In the genomic region with DNA sequence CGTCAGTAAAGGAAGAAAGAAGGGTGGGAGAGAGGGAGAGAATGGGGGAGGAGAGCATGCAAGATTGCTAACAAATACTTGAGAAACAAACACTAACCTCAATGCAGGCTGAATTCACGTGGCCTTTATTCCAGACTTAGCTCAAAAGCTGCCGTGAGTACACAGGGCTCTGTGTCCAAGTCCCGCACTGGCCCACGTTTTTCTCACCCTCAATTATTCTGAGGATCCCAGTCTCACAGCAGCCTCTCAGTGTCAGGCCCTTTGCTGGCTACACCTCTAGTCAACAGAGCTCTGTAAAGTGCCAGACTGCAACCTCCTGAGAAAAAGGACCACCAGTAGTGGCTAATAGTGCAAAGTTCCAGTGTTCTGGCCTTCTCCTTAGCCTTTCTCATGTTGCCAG, we compare ENCODE assay signal across 30 mouse cellular contexts.
DNase-seq lines count a peak whose midpoint lies in the region; ATAC-seq and TF ChIP-seq lines count a peak whose summit lies in the region.
"Had no signal": no experiment of that assay in that cellular context is flagged by ENCODE, and none has a peak within 500 bp of the region (broad histone marks: within the 10 kb centered on the region; RNA-seq: fewer than 3 reads in every experiment).

No protein-coding gene starts in this region.

- no peak for TF ChIP-seq CTCF in left cerebral cortex, adult 2 months (IDR thresholded peaks at IDR 0.05)
- no peak for TF ChIP-seq CTCF in brain, embryonic 14.5 days (IDR thresholded peaks at IDR 0.05; ENCODE audit: borderline replicate concordance, extremely low read depth, insufficient read depth, insufficient read length)
- no peak for TF ChIP-seq CTCF in intestine, postnatal 0 days (IDR thresholded peaks at IDR 0.05; ENCODE audit: low read depth)

- peaks cover 13% of the 10 kb centered on the region for H3K4me1 ChIP-seq in forebrain, embryonic 16.5 days (replicated peaks; ENCODE audit: control insufficient read depth, insufficient read depth, low read length)
- H3K4me1 ChIP-seq in forebrain, embryonic 10.5 days, result peaks cover 11% of the 10 kb centered on the region; the same call in 1 of the 2 replicates
- no peaks in the 10 kb centered on the region for H3K4me1 ChIP-seq in intestine, postnatal 0 days (replicated peaks; ENCODE audit: control insufficient read depth, insufficient read depth, low read length)
- H3K4me1 ChIP-seq: heart, embryonic 15.5 days; intestine, embryonic 15.5 days had no signal

- WGBS in forebrain, embryonic 16.5 days, result 29% methylated on average over 5 of the region's 5 CpGs
- WGBS in forebrain, embryonic 10.5 days, result 74% methylated on average over 5 of the region's 5 CpGs
- WGBS in intestine, postnatal 0 days, result 84% methylated on average over 5 of the region's 5 CpGs

- DNase-seq in forebrain, embryonic 10.5 days (ENCODE audit: extremely low spot score, low spot score), result no peak
- DNase-seq in left cerebral cortex, adult 2 months (ENCODE audit: extremely low spot score in 1 of 2, low spot score in 2 of 2), result no peak
- no peak for DNase-seq in left cerebral cortex, adult 9 months (ENCODE audit: low spot score in 2 of 2)
- DNase-seq in brain, embryonic 14.5 days (ENCODE audit: low read depth), result peak; percentile 40
- DNase-seq in cerebellum, postnatal 14 days, result no peak
- DNase-seq: adrenal gland, postnatal 10 days; adrenal gland, postnatal 36 days; B cell, adult 2 months; cerebellum, adult 11-12 months; cerebellum, adult 8-10 months; cerebellum, postnatal 10 days; gastrocnemius, adult 2 months; gastrocnemius, postnatal 14 days; heart, adult 18-20 months; heart, postnatal 10 days; heart, postnatal 36 days had no signal

- ATAC-seq in forebrain, embryonic 16.5 days, result peak; percentile 49
- no peak for ATAC-seq in intestine, postnatal 0 days
- ATAC-seq: hindbrain, embryonic 16.5 days; intestine, embryonic 15.5 days; Patski had no signal

- H3K4me2 ChIP-seq in forebrain, embryonic 16.5 days (ENCODE audit: low read length), result no peak overlapping the region
- no peak overlapping the region for H3K4me2 ChIP-seq in intestine, postnatal 0 days (replicated peaks; ENCODE audit: low read depth)
- H3K4me2 ChIP-seq: embryonic facial prominence, embryonic 12.5 days; embryonic facial prominence, embryonic 15.5 days; forebrain, embryonic 12.5 days; heart, embryonic 12.5 days; heart, embryonic 15.5 days; hindbrain, embryonic 13.5 days; intestine, embryonic 15.5 days had no signal

- intact Hi-C loops in left cerebral cortex, adult 2 months (cut with DNase I), result loop anchor here (5.0 kb wide), 1 partner anchor 102 kb away; no protein-coding TSS in a partner anchor

- H3K4me3 ChIP-seq in forebrain, embryonic 16.5 days (replicated peaks; ENCODE audit: low read length), result no peak overlapping the region
- no peak overlapping the region for H3K4me3 ChIP-seq in forebrain, embryonic 10.5 days
- no peak overlapping the region for H3K4me3 ChIP-seq in left cerebral cortex, adult 2 months
- no peak overlapping the region for H3K4me3 ChIP-seq in intestine, postnatal 0 days (ENCODE audit: low read depth, low read length)
- H3K4me3 ChIP-seq: embryonic facial prominence, embryonic 12.5 days; embryonic facial prominence, embryonic 15.5 days; forebrain, embryonic 12.5 days; gastrocnemius, adult 2 months; heart, embryonic 12.5 days; heart, embryonic 15.5 days; hindbrain, embryonic 10.5 days; hindbrain, embryonic 13.5 days; intestine, embryonic 15.5 days had no signal

- no peak for TF ChIP-seq POLR2A in brain, embryonic 14.5 days (IDR thresholded peaks at IDR 0.05; ENCODE audit: borderline replicate concordance, extremely low read depth, insufficient read depth, insufficient read length, poor library complexity, severe bottlenecking)

- no peaks in the 10 kb centered on the region for H3K9me3 ChIP-seq in forebrain, embryonic 16.5 days (ENCODE audit: control insufficient read depth, low read length)
- H3K9me3 ChIP-seq in forebrain, embryonic 10.5 days, result no peaks in the 10 kb centered on the region
- H3K9me3 ChIP-seq in intestine, postnatal 0 days (ENCODE audit: control insufficient read depth), result no peaks in the 10 kb centered on the region
- H3K9me3 ChIP-seq: embryonic facial prominence, embryonic 12.5 days; embryonic facial prominence, embryonic 15.5 days; forebrain, embryonic 12.5 days; G1E; heart, embryonic 12.5 days; heart, embryonic 15.5 days; hindbrain, embryonic 10.5 days; hindbrain, embryonic 13.5 days; intestine, embryonic 15.5 days had no signal

- no peak overlapping the region for H3K9ac ChIP-seq in forebrain, embryonic 16.5 days (replicated peaks; ENCODE audit: low read depth, low read length)
- H3K9ac ChIP-seq in intestine, postnatal 0 days (ENCODE audit: low read depth, low read length), result no peak overlapping the region
- H3K9ac ChIP-seq: embryonic facial prominence, embryonic 12.5 days; embryonic facial prominence, embryonic 15.5 days; forebrain, embryonic 12.5 days; heart, embryonic 12.5 days; heart, embryonic 15.5 days; hindbrain, embryonic 13.5 days; intestine, embryonic 15.5 days had no signal

- no peaks in the 10 kb centered on the region for H3K27me3 ChIP-seq in forebrain, embryonic 16.5 days (replicated peaks; ENCODE audit: control insufficient read depth, insufficient read depth, low read length)
- no peaks in the 10 kb centered on the region for H3K27me3 ChIP-seq in forebrain, embryonic 10.5 days (ENCODE audit: poor library complexity, severe bottlenecking)
- no peaks in the 10 kb centered on the region for H3K27me3 ChIP-seq in intestine, postnatal 0 days (replicated peaks; ENCODE audit: control insufficient read depth, insufficient read depth, low read length)
- H3K27me3 ChIP-seq: CH12.LX; embryonic facial prominence, embryonic 12.5 days; embryonic facial prominence, embryonic 15.5 days; forebrain, embryonic 12.5 days; heart, embryonic 12.5 days; heart, embryonic 15.5 days; hindbrain, embryonic 13.5 days; intestine, embryonic 15.5 days; Patski had no signal

- H3K36me3 ChIP-seq in forebrain, embryonic 16.5 days (ENCODE audit: control insufficient read depth, insufficient read depth), result no peaks in the 10 kb centered on the region
- H3K36me3 ChIP-seq in forebrain, embryonic 10.5 days (replicated peaks), result no peaks in the 10 kb centered on the region
- H3K36me3 ChIP-seq in intestine, postnatal 0 days (ENCODE audit: control insufficient read depth, insufficient read depth), result no peaks in the 10 kb centered on the region
- H3K36me3 ChIP-seq: embryonic facial prominence, embryonic 12.5 days; embryonic facial prominence, embryonic 15.5 days; forebrain, embryonic 12.5 days; G1E; heart, embryonic 12.5 days; heart, embryonic 15.5 days; hindbrain, embryonic 10.5 days; hindbrain, embryonic 13.5 days; intestine, embryonic 15.5 days had no signal

- H3K27ac ChIP-seq in forebrain, embryonic 16.5 days (ENCODE audit: low read length), result no peak overlapping the region; the same call in 1 of the 2 replicates
- H3K27ac ChIP-seq in forebrain, embryonic 10.5 days, result no peak overlapping the region
- peak overlapping the region; percentile 89 for H3K27ac ChIP-seq in left cerebral cortex, adult 2 months
- no peak overlapping the region for H3K27ac ChIP-seq in intestine, postnatal 0 days (ENCODE audit: low read depth, low read length)
- H3K27ac ChIP-seq: embryonic facial prominence, embryonic 12.5 days; embryonic facial prominence, embryonic 15.5 days; forebrain, embryonic 12.5 days; gastrocnemius, adult 2 months; heart, embryonic 15.5 days; hindbrain, embryonic 10.5 days; hindbrain, embryonic 13.5 days; intestine, embryonic 15.5 days had no signal
